Mouse (Mus musculus): ENCODE results near the gene Ptgr2.

GRCm38 (mm10) chr12:84277832-84278231, 7.2 kb upstream of the Ptgr2 start:
- TF ChIP-seq CTCF (IDR thresholded peaks at IDR 0.05; ENCODE audit: control insufficient read depth, insufficient read depth, insufficient read length) (no peak), CEBPB (IDR thresholded peaks at IDR 0.05; ENCODE audit: low read depth) (no peak), USF1 (IDR thresholded peaks at IDR 0.05; ENCODE audit: low read depth) (no peak), FOSL1 (IDR thresholded peaks at IDR 0.05; ENCODE audit: insufficient read depth, low read length, poor library complexity, severe bottlenecking) (no peak), MYOD1 (IDR thresholded peaks at IDR 0.05; ENCODE audit: control insufficient read depth, insufficient read length, low read depth) (no peak)

Data from C2C12 (cell line).